Mouse (Mus musculus) c-Kit-positive CD71-negative TER-119-negative erythroid progenitor cells, embryonic 14.5 days (primary cell): ENCODE measurements around the gene Ccnd3.
A peak's percentile ranks its signal among the peaks of the same experiment; 100 is the strongest.
"Not testable (repeated sequence)": the region's sequence is repeated elsewhere in the genome, so short reads cannot be mapped to it uniquely, and the experiment has no call there.

Source experiments
- DNase-seq: peaks from one replicate; pipeline ENCODE4 v3.0.0-alpha.2; 2013; ENCODE audit warnings: low read depth

Gene Ccnd3

DNA sequence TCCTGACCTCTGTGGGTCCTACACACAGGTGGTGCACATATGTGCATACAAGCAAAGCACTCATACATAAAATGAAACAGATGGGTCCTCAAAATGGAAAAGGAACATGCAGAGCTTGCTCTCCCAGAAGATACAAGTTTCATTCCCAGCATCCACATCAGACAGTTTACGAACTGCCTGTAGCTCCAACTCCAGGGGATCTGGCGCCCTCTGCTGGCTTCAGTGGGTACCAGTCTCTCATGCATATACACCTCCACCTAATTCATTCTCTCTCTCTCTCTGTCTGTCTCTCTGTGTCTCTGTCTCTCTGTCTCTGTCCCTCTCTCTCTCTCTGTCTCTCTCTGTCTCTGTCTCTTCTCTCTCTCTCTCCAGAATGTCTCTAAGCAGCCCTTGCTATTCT lies 22.4 kb upstream of the Ccnd3 start:
- no peak for DNase-seq

DNA sequence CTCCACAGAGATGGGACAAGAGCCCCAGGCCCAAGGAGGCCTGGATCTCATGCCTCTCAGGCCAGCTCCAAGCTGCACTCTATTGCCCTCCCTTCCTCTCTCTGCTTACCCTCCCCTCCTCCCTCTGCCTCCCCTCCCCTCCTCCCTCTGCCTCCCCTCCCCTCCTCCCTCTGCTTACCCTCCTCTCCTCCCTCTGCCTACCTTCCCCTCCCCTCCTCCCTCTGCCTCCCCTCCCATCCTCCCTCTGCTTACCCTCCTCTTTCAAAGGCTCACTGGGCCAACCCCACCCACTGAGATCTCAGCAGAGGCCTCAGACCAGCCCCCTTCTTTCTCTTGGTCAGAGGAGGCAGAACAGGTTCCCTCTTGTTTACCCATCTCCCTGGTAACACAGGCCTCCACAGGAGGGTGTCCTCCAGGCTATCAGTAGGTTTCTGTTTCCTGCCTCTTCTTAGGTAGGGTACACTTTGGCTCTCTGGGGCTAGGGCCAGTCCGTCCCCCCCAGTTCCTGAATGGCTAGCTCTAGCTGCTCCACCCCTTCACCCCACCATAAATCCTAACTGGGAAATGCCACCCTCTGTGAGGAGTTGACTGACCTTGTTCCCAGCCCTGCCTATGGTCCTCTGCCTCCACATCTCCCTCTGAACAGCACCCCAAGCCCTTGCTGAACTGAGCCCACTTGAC lies 20.5 kb upstream of the Ccnd3 start:
- no peak for DNase-seq

DNA sequence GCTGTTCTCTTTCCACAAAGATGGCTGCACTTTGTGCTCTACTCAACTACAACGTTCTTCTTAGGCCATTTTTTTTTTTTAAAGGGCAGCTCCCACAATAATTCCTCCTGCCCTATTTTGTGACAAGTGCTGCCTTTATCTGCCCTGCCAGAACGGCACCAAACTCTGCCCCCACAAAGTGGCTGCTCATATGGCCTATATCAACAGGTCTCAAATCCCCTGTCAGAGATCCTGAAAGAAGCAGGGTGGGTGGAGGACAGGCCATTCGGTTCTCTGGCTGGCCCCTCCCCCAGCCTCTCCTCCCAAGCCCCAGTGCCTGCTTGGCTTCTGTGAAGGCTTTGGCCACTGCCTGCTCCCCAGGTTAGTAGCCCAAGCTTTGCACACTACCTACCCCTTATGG lies 19.9 kb upstream of the Ccnd3 start:
- no peak for DNase-seq

DNA sequence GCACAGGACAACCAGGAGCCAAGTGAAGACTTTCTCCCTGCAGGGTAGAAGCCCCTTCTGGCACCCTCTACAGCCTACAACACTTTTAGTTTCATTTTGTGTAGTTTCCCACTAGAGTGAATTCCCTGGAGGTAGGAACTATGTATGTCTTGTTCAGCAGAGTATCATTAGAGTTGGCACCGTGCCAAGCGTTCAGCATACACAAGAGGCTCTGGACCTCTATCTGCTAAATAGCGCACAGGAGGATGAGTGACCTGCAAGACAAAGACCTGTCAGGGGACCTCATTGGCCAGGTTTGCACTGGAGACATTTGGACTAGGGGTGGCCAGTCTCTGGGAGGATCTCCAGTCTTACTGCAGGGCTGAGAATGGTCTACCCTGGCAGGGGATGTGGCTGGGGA lies 19.1 kb upstream of the Ccnd3 start:
- no peak for DNase-seq

DNA sequence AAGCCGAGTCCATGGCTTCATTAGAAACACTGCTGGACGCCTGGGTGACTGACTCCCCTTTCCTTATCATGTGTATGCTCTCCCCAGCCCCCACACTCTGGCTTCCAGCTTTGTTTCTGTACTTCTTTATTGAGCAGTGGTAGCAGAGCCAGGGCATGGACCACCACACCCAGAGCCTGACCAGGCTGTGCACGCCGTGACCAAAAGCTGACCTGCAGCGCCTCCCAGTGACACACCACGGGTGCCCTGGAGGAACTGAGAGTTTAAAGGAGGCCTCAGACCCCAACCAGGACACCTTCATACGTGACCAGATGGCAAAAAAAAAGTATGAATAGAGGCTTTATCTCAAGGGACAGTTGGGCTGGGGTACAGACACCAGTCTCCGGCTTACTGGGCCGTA lies 14.1 kb upstream of the Ccnd3 start:
- no peak for DNase-seq

DNA sequence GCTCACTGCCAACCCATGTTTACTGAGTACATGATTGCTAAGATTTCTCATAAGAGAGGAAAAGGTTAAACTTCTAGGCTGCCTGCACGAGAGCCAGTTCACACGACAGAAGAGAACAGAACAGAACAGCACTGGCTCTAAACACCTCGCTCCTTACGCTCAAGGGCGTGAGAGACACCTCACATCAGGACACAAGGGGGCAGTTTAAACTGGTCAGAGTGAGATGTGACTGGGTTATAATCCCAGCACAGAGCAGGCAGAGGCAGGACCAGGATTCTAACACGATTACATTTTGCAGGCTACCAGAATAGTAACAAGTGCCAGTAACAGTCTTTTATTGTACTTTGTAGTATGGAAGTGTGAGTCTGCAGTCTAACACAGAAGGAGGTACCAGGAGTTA lies 12.1 kb upstream of the Ccnd3 start:
- DNase-seq, result no peak

DNA sequence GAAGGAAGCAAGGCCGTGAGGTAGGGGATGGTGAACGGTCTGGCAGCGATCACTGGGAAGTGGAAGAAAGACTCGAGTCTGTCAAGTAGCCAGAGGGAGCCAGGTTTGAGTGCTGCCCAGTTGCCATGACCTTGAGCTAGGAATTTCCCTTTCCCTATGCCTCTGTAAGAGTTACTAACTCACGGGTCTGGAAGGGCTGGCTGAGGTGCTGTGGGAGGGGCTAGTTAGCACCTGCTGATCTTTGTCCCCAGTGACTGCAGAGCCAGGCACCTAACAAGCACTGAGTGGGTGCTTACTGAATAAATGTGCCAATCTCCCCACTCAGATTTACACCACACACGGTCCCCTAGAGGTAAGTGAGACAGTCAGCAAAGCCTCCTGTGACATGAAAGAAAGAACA lies 11.2 kb upstream of the Ccnd3 start:
- no peak for DNase-seq

DNA sequence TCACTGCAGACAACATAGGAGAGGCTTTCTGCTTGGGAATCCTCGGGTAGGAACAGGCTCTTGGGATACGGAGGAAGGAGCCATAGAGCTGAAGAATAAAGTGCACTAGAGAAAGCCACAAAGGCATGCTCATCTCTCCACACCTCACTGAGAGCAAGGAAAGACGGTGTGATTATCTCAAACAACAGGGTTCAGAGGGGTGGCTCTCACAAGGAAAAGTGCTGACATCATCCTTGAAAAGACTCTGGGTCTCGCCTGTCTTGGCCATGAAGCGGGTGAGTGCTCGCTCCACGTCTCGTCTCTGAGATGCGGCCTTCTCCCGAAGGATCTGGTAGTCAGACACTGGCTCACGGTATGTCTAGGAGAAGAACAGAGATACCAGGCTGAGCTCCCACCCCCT lies 10.7 kb upstream of the Ccnd3 start:
- DNase-seq, result no peak

DNA sequence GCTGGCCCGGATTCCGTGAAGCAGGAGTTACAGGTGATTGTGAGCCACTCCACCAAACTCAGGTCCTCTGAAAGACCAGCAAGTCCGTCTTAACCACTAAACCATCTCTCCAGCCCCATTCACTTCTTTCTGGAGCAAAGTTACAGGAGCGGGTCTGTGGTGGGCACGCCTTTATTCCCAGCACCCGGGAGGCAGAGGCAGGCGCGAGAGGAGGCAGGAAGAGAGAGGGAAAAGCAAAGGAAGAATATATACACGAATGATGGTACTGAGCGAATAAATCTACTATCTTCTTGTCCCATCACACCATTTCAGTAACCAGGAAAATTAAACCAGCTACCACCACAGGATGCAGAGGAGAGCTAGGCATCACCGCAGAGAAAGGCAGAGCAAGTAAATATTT lies 3.3 kb upstream of the Ccnd3 start:
- DNase-seq, result no peak

DNA sequence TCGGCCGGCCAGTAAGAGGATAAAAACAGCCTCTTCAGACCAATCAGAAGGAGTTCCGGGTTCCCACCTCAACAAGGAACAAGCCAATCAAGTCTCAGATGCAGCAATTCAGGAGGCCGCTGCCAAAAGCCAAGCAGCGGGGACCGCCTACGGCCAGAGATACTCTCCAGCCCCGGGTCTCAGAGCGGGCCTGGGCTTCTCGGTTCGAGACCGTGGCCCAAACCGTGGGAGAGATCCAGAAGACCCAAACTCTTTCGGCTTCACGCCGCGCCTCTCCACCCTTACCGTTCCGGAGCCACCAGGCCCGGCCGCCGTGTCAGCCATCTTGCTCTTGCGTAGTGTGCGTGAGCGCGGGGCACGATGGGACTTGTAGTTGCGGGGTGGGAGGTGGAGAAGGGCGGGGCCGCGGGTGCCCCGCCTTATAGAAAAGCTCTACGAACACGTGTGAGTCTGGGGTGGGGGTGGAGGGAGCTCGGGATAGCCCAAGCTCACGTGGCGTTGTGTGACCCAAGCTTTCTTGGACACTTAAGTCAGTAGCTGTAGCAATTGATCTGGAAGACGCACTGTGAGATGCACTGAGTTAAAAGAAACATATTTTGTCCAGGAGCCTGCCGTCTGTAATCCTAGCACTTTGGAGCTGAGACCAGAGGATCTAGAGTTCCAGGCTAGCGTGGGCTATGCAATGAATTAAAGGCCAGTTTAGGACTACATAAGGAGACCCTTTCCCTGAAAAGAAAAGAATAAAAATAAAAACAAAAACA lies 2.7 kb upstream of the Ccnd3 start, which contains the start of gene Taf8:
Gene Taf8 (minus strand): TSS at position 347 of the 761 bp plus-strand sequence.
- DNase-seq, result peak; percentile 90

DNA sequence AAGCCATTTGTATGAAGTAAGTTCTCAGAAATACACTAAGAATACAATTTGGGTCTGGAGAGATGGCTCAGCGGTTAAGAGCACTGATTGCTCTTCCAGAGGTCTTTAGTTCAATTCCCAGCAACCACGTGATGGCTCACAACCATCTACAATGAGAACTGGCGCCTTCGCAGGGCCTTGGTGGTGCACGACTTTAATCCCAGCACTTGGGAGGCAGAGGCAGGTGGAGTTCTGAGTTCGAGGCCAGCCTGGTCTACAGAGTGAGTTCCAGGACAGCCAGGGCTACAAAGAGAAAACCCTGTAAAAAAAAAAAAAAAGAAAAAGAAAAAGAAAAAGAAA lies 2.2 kb upstream of the Ccnd3 start:
- not testable (repeated sequence) for DNase-seq

DNA sequence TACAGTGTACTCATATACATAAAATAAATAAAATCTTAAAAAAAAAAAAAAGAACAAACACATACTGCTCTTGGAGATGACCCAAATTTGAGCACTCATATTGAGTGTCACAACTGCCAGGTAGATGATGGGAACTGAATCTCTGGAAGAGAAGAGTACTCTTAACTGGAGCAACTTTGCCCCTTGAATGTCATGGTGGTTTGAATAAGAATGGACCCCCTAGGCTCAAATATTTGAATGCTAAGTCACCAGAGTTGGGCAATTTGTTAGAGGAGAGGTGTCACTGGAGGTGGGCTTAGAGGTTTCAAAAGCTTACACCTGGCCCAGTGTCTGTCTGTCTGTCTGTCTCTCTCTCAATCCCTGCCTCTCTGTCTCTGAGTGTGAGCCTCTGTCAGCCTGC lies 1.2 kb upstream of the Ccnd3 start:
- DNase-seq, result no peak

DNA sequence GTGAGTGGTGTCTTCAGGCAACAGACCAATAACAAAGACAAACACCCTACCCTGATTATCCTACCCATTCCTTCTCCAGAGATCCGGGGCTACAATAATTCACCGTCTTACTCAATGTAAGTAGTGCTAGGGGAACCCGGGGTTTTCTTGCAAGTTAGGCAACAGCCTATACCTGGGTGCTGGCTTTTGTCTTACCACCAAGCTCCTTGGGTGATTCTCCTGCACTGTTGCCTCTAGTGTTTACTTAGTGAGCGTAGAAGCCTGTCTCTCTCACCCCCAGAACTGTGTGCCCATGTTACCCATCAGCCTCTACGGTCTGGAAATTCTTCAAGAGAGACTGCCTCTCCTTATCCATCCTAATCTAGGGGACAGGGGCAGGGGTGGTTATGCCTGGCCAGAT lies 623 bp upstream of the Ccnd3 start:
- DNase-seq, result no peak

DNA sequence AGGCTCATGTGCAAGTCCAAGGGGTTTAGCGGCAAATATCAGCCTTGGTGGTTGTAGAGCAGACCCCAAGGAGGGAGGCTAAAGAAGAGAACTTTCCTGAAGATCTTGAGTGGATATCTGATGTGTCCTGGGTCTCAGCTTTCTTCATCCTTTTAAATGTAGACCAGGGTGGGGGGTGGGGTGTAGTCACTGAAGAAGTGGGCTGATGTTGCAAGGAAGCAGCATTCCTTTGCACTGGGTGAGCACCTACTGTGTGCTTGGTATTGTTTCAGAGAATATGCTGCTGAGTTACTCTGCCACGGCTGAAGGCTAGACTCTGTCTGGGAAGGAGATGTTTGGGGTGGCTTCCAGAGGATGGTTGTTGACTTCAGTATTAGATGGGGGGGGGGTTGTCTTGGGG lies 715 bp downstream of the Ccnd3 start:
- no peak for DNase-seq

DNA sequence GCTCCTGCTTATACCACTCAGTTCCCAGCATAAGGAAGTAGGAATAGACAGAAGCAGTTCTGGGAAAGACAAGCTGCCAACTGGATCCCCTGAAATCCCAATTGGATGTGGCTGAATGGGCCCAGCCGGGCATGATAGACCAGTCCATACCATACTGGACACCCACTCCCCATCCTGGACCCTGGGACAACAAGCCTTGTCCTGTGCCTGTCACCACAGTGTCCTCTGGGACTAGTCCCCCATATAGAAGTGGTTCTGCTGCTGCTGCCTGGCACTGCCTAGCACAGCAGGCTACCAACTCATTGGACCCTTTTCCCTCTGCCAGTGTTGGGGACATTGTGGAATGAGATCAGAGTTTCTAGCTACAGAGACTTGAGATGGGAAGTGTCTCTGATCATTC lies 1.2 kb downstream of the Ccnd3 start:
- no peak for DNase-seq

DNA sequence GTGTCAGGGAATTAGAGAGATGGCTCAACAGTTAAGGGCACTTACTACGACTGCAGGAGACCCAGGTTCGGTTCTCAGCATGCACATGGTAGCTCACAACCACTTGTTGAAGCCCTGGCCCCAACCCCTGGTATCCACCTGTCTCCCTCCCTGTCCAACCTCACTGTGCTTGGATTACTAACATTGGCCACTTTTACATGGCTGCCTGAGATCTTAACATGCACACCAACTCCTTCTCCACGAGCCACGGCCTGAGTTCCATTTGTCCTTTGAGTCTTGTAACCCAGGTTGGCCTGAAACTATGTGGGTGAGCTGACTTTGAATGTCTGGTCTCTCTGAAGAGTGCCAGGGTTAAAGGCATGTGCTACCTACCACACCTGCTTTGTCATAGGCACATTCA lies 1.8 kb downstream of the Ccnd3 start:
- DNase-seq, result no peak

DNA sequence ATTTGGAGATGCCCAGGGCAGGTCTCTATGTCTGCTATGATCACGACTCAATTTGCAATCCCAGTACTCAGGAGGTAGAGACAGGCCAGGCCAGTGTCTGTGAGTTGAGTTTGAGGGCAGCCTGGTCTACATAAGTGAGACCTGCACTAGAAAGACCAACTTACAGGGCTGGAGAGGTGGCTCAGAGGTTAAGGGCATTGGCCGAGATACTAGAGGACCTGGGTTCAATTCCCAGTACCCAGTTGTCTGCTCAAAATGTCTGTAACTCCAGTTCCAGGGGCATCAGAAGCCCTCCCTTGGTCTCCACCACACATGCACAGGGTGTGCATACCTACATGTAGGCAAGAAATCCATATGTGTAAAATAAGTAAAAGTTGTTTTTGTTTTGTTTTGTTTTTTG lies 2.7 kb downstream of the Ccnd3 start:
- DNase-seq, result no peak

DNA sequence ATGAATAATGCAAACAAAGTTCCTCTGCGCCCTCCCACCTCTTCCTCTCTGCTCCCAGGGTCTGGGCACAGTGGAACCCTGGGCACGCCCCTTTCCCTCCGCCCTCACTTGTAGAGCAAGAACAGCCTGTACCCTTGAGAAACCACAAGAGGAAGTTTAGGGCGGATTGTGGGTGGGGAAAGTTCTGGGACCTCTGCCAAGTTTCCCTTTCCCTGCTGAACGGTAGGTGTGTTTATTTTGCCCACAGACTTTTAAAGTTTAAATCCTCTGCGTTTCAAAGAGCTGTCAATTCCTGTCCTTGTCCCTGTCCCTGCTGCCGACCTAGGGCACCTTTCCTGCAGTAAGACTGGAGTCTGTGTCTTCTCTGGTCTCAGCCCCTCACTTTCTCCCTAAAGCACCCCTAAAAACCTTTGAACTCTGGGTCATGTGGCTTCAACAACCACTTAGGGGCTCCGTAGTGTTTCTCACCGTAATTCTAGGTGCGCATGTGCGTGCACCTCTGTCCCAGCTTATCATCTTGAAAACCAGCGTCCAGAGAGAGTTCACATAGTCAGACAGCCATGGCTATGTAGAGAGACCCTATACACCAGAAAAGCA lies 3.3 kb downstream of the Ccnd3 start:
- DNase-seq, result peak; percentile 99

DNA sequence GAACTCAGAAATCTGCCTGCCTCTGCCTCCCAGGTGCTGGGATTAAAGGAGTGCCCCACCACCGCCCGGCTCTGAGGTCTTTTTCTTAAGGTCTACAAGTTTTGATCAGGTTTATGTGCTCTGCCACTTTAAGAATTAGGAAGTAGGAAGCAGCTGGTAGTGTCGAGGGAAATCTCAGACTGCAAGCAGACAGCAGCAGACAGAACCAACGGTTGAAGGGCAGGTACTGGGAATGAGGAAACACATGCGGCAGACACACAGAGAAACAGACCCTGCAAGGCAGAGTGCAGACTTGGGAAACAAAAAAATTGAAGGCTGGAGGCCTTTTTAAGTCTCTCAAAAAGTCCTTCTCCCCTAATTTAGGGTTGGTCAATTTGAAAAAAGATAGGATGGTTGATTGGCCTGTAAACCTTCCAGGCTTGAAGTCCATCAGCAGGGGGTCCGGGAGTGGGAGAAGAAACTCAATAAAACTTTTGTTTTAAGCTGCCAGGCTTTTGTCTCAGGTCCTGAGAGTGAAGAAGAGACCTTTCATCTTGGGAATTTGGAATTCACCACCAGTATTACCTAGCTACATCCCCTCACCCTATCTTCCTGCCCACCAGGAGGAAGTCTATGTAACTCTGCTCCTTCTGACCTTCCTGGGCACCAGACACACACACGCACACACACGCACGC lies 4.3 kb downstream of the Ccnd3 start:
- DNase-seq, result no peak

DNA sequence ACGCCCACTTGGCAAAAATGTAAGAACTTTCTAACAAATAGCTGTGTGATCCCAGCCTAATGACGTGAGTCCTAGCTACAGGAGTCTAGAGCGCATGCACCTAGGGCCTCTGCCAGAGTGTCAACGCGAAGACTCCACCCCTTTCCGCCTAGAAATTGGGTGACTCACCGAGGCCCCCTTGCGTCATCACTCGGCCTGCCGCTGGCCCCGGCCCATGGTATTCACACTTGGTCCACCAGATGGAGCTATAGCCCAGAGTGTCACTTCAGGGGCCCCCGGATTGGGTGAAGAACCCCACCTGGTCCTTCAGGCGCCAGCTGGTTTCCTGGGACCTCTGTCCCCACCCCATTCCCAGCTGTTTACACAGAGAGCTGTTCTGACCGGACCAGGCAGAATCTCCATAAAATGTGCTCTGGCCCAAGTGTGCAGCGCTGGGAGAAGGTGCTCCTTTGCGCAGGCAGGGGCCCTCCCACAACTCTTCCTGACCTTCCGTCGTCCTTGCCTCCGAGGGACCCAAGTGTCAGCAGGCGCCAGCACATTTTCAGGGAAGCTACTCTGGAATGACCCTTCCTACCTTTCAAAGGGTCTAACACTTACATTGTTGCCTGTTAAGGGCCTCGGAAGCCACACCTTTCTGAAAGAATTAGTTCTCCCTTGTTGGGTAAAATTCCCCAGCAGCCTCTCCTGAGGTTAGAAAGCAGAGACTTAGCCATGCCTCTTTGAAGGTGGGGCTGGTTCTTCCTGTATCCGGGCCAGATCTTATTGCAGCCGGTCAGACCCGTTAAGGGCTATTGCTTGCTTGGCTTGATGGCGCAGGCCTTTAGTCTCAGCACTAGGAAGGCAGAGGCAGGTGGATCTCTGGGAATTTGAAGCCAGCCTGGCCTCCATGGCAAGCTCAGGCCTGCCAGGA lies 6.5 kb downstream of the Ccnd3 start:
- peak; percentile 98 for DNase-seq

DNA sequence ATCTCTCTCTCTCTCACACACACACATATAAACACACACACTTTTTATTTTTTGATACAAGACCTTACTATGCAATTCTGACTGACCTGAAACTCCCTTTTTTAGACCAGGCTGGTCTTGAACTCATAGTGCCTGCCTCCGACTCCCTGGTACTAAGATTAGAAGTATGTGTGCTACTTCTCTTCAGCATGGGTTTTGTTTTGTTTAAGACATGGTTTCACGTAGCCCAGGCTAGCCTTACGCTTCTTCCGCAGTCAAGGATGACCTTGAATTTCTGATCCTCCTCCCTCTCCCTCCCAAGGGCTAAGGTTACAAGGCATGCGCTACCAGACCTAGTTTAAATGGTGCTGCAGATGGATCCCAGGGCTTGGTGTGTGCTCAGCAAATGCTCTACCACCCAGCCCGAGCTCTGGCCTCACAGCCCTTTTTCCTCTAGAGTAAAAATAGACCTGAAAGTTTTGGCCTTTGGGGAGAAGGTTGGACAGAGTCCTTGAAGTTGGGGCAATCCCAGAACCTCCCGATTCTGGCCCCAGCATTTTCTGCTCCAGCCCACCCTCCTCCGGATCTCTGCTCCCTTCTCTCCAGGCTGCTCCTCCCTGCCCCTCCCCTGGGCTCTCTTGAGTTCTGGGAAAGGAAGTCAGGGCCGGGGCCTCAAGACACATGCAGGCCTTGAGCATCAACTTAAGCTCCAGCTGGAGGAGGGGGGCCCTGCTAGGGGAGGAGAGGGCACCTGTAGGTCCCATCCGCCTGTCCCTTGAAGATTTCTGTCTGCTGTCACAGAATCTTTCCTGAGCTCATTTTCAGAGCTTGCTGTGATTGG lies 8.3 kb downstream of the Ccnd3 start:
- no peak for DNase-seq
